Mouse (Mus musculus): Measurements from ENCODE around the gene Riox1. TPM values are rescaled to one million over a fixed set of nuclear protein-coding genes. Genes with fewer than 3 reads are reported as not detected.
"Not testable (repeated sequence)": the region's sequence is repeated elsewhere in the genome, so short reads cannot be mapped to it uniquely, and the experiment has no call there.

Gene Riox1
- total RNA-seq, 2 experiments from 2014 or later: 16.2 to 17.1 TPM

- no peak for DNase-seq
- intact Hi-C loops (cut with DNase I): no loop called here
These were observed 1.4 kb upstream of the Riox1 start for GRCm38 (mm10) chr12:83949043-83949442.

DNA sequence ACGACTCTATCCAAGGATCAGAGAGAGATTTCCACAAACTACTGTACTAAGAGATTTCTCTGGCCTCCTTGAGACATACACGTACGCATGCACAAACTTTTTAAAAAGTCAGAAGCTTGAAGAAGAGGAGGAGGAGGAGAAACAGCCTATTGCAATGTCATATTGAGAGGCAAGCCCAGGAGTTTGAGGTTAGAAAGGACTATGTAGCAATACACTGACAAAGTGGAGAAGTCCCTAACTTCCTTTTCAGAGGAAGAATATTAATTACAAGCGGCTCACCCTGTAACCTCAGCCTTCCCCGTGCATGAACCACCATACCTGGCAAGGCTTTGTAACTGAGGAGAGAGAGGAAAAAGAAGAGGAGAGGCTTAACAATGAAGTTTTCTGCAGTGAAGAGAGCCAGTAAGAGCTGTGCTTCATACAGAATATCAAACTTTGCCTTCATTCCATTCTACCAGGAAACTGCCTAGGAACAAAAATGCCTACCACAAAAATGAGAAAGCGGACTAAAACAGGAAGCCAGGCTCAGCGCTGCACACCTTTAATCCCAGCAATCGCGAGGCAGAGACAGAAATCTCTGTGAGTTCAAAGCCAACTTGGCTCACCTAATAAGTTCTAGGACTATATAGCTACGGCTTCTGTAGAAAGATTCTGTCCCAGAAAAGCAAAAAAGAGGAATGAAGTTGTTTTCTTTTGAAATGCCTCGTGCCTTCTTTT lies 474 bp upstream of the Riox1 start:
- intact Hi-C loops (cut with DNase I): no loop called here
- DNase-seq: no peak

DNA sequence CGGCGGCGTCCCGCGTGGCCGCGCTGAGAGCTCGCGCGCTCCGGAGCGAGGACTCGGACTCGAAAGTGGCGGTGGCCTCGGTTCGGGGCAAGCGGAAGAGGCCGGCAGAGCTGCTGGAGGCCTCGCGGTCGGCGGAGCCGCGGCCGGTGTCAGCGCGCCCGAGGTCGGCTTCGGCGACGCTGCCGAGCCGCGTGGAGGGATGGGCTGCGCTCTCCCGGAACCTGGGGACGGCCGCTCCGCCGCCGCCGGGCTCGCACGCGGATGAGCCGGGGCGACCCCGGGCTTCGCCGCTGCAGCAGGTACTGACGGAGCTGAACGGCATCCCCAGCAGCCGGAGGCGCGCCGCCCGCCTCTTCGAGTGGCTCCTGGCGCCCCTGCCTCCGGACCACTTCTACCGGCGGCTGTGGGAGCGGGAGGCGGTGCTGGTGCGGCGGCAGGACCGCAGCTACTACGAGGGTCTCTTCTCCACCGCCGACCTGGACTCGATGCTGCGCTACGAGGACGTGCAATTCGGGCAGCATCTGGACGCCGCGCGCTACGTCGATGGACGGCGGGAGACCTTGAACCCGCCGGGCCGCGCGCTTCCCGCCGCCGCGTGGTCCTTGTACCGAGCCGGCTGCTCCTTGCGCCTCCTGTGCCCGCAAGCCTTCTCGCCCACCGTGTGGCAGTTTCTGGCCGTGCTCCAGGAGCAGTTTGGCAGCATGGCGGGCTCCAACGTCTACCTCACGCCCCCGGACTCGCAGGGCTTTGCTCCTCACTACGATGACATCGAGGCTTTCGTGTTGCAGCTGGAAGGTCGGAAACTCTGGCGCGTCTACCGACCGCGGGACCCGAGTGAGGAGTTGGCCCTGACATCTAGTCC lies 663 bp downstream of the Riox1 start:
- DNase-seq: peak; percentile 81
- intact Hi-C loops (cut with DNase I): no loop called here

DNA sequence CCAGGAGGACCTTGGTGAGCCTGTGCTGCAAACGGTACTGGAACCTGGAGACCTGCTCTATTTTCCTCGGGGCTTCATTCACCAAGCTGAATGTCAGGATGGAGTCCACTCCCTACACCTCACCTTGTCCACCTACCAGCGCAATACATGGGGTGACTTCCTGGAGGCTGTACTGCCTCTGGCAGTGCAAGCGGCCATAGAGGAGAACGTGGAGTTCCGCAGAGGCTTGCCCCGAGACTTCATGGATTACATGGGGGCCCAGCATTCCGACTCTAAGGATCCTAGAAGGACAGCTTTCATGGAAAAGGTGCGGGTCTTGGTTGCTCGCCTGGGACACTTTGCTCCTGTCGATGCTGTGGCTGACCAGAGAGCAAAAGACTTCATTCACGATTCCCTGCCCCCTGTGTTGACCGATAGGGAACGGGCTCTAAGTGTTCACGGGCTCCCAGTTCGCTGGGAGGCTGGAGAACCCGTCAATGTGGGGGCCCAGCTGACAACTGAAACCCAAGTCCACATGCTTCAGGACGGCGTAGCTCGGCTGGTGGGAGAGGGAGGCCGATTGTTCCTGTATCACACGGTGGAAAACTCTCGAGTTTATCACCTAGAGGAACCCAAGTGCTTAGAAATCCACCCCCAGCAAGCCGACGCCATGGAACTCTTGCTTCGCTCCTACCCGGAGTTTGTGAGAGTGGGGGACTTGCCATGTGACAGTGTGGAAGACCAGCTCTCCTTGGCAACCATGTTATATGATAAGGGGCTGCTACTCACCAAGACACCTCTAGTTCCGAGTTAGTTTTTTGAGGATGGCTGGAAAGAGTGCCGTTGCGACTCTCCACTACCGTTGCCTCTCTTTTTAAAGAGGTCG lies 1.5 kb downstream of the Riox1 start:
- DNase-seq: no peak
- intact Hi-C loops (cut with DNase I): no loop called here

DNA sequence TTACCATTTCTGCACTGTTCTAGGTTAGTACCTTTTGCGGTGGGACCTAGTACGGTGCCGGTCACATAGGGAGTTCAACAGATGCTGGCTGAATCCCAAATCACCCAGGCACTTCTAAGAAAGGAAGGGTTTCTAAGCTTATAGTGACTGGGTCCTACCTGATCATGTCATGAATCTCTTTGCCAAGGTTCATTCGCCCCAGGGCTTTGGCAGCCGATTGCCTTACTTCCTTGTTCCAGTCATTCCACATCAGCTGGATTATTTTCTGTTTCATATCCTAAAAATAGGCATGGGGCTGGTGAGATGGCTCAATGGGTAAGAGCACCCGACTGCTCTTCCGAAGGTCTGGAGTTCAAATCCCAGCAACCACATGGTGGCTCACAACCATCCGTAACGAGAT lies 7.9 kb downstream of the Riox1 start:
- intact Hi-C loops (cut with DNase I): no loop called here
- DNase-seq: no peak

GRCm38 (mm10) chr12:83965235-83965634 lies 14.8 kb downstream of the Riox1 start:
- intact Hi-C loops (cut with DNase I): no loop called here
- no peak for DNase-seq

DNA sequence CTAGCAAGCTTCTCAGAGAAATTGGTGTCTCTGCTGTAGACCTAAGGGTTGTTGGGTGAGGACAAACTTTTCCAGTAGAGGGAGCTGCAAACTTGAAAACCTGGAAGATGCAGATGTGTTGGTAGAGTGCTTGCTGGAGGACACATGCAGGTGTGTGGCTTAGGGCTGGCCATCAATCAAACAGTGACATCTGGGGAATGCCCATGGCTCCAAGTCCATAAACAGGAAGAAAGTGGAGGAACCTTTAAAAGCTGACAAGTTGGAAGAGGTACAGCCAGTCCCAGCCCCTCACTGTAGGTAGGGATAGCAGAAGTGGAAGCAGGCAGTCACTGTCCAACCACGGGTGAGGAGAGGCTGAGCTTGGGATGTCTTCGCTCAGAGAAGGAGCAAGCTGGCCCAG lies 21.7 kb downstream of the Riox1 start:
- intact Hi-C loops (cut with DNase I): no loop called here
- no peak for DNase-seq

- DNase-seq: peak; percentile 27
- intact Hi-C loops (cut with DNase I): no loop called here
These were observed 28.5 kb downstream of the Riox1 start for GRCm38 (mm10) chr12:83978862-83979261.

DNA sequence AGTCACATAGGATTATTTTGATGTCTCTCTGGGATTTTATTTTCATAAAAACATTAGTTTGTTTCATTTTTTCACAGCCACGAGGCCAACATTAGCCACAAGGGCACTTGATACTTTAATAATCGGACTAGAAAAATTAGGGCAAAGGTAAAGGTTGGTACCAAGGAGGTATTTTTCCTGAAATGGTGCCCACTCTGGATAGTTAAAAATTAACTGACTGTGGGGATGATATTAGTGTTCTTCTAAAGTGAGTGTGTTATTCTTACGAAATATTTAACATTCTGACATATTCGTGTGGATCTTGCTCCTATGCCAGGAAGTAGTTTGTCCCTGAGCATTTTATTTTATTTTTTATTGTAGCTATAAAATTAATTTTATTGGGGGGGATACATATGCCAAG lies 31.2 kb downstream of the Riox1 start:
- intact Hi-C loops (cut with DNase I): no loop called here
- no peak for DNase-seq

DNA sequence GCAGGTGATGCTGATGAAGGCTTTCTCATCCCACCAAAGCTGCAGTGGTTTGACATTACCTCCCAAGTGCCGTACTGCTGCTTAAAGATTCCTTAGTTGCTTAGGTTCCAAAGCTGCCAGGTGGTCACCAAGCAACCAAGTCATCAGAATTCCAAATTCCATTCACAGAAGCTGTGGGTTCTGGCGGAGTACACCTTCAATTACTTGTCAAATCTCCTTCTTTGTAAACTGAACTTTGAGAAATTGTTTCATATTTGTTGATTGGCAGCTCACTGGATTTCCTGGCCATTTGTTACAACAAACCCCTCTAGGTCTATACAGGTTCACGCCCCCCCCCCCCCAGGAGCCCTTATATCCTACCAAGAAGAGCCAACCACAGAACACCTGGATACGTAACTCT lies 34.3 kb downstream of the Riox1 start, which contains the start of gene Heatr4:
Heatr4 (minus strand) TSS at position 101 of the 400 bp plus-strand sequence.
- intact Hi-C loops (cut with DNase I): no loop called here
- no peak for DNase-seq

GRCm38 (mm10) chr12:83987242-83987582 lies 36.8 kb downstream of the Riox1 start:
- DNase-seq: no peak
- intact Hi-C loops (cut with DNase I): no loop called here

- intact Hi-C loops (cut with DNase I): no loop called here
- DNase-seq: peak; percentile 78
These were observed 37.4 kb downstream of the Riox1 start, which contains the start of gene Acot2 for GRCm38 (mm10) chr12:83987583-83988441. Gene Acot2, plus strand, starts transcription at chr12:83987861.

DNA sequence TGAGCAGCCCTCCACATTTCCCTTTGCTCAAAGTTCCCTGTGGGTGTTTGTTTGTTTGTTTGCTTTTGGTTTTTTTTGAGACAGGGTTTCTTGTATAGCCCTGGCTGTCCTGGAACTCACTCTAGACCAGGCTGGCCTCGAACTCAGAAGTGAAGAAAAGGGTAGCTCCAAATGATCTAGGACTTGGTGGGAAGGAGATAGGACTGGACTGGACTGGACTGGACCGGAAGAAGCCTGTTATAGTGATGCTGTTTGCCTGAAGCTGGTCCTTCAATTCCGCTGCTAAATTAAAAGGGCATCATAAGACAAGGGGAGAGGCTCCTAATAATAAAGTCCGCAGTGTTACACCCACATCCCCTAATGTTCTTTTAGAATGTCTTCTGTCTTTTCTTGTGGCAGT lies 38.1 kb downstream of the Riox1 start:
- intact Hi-C loops (cut with DNase I): no loop called here
- no peak for DNase-seq

- DNase-seq: no peak
- intact Hi-C loops (cut with DNase I): no loop called here
These were observed 39.0 kb downstream of the Riox1 start for GRCm38 (mm10) chr12:83989378-83989777.

- intact Hi-C loops (cut with DNase I): no loop called here
- DNase-seq: no peak
These were observed 46.8 kb downstream of the Riox1 start for GRCm38 (mm10) chr12:83997221-83997620.

- intact Hi-C loops (cut with DNase I): no loop called here
These were observed 48.1 kb downstream of the Riox1 start for GRCm38 (mm10) chr12:83998341-83999107.

DNA sequence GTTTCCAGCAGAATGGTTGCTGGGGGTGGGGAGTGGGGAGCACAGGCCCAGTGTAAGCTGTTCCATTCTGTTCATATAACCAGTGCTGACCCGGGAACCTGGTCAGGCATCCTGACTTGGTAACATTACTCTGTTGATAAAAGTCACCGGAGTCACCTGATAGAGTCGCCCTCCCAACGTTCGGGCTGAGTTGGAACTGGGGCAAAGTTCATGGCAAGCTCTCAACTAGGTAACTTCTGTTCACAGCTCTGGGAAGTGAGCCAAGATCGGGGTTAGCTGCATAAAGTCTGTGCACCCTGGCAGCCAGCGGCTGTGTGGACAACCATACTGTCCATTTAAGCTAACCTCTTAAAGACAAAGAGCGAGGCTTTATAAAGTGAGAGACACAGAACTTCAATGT lies 48.8 kb downstream of the Riox1 start:
- intact Hi-C loops (cut with DNase I): not testable (repeated sequence)
- DNase-seq: peak; percentile 30

More at GRCm38 (mm10) chr12:83998341-83999107, 48.1 kb downstream of the Riox1 start:
- DNase-seq: no peak

GRCm38 (mm10) chr12:84000418-84000817 lies 50.0 kb downstream of the Riox1 start:
- intact Hi-C loops (cut with DNase I): no loop called here
- no peak for DNase-seq

All from left cerebral cortex, postnatal 4 days (tissue).